Mouse (Mus musculus): ENCODE measurements around the gene Ror2.

DNA sequence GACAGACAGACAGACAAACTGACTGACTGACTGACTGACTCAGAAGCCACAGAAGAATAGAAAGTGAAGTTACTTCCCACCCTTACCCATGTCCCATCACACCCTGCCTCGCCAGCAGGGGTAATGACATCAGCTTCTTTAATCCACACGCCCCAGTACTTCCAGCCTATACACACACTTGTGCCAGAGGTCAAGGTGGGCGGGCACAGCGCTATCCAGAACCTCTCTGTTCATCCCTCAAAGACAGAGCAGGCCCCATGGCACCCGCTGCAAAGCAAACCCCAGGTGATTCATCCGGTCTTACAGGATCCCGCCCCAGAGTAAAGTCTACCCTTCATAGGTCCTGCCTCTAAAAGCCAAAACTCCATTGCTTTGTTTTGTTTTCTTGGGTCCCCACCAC lies 53.5 kb downstream of the Ror2 start:
- TF ChIP-seq CTCF (conservative IDR thresholded peaks at IDR 0.05; ENCODE audit: low read length) (no peak), NANOG (IDR thresholded peaks at IDR 0.05; ENCODE audit: borderline replicate concordance, low read length) (no peak), POU5F1 (IDR thresholded peaks at IDR 0.05; ENCODE audit: borderline replicate concordance, low read length) (no peak)

All from E14TG2a.4 (cell line).